Mouse (Mus musculus): ENCODE measurements around the gene Ddx27.

GRCm38 (mm10) chr2:166973153-166973552 lies 41.8 kb upstream of the Ddx27 start:
- TF ChIP-seq POLR2A (IDR thresholded peaks at IDR 0.05; ENCODE audit: borderline replicate concordance, insufficient read depth, low read length) (no peak), CTCF (IDR thresholded peaks at IDR 0.05; ENCODE audit: borderline replicate concordance, insufficient read depth, low read depth, low read length) (no peak)

All from cerebellum, adult 2 months (tissue).